Mouse (Mus musculus): Measurements from ENCODE around the gene Ubash3b. TPM values are rescaled to one million over a fixed set of nuclear protein-coding genes. Genes with fewer than 3 reads are reported as not detected.

Gene Ubash3b
- total RNA-seq, 1 experiment = 2.8 TPM

DNA sequence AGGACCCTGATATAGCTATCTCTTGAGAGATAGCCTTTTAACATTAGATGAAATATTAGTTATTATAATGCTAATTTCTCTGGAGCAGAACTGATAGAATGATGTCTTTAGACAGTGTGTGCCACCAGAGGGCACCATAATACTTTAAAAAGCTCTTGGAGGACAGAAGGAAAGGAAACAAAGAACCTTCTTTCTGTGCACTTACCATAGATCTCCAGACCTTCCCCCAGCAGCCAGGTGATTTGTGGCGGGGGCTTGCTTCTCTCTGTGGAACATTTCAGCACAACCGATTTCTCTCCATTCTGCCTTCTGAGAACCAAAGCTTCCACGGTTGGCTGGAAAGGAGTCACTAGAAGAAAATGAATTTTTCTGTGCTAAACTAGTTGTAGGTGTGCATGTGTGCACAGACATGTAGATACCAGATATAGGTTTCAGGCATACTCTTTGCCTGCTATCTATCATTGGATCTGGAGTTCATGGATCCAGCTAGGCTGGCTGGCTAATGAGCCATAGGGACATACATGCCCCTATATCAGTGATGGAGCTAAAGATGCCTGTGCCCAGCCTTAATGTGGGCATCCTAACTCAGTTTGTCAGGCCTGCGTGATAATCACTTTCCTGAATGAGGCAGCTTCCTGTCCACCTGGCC is 171.4 kb downstream of the Ubash3b start:
- Histone ChIP-seq H3K27ac (ENCODE audit: insufficient read depth, low read depth, low read length, poor library complexity, severe bottlenecking) (no peak overlapping the region), H3K9ac (ENCODE audit: insufficient read depth, low read depth, low read length, poor library complexity, severe bottlenecking) (no peak overlapping the region), H3K4me1 (ENCODE audit: control insufficient read depth in 2 of 2, insufficient read depth in 2 of 2, low read length in 2 of 2, poor library complexity in 1 of 2) (no peaks in the 10 kb centered on the region), H3K4me3 (ENCODE audit: insufficient read depth in 1 of 2, low read depth in 1 of 2, low read length in 2 of 2, poor library complexity in 1 of 2, severe bottlenecking in 1 of 2) (no peak overlapping the region), H3K36me3 (ENCODE audit: control insufficient read depth, insufficient read depth, low read length, poor library complexity, severe bottlenecking) (no peaks in the 10 kb centered on the region), H3K9me3 (ENCODE audit: control insufficient read depth, insufficient read depth, low read depth, low read length) (no peaks in the 10 kb centered on the region)
- DNase-seq (ENCODE audit: low read depth, low spot score) = peak; percentile 22
- TF ChIP-seq ZC3H11A (IDR thresholded peaks at IDR 0.05; ENCODE audit: borderline replicate concordance, low read depth, low read length) (peak; percentile 66; the same call in 1 of the 2 replicates), ZNF384 (IDR thresholded peaks at IDR 0.05; ENCODE audit: low read depth, low read length) (no peak), HCFC1 (IDR thresholded peaks at IDR 0.05; ENCODE audit: borderline replicate concordance, insufficient read depth, low read length) (no peak), CHD2 (IDR thresholded peaks at IDR 0.05; ENCODE audit: low read depth, low read length) (no peak)
- in situ Hi-C loops (cut with MboI; ENCODE audit: low sequenced_read_pairs in 2 of 2, unreplicated experiment in 2 of 2) = loop anchor here (5.0 to 25.0 kb wide), 2 partner anchors 153 to 197 kb away; no protein-coding TSS in a partner anchor

DNA sequence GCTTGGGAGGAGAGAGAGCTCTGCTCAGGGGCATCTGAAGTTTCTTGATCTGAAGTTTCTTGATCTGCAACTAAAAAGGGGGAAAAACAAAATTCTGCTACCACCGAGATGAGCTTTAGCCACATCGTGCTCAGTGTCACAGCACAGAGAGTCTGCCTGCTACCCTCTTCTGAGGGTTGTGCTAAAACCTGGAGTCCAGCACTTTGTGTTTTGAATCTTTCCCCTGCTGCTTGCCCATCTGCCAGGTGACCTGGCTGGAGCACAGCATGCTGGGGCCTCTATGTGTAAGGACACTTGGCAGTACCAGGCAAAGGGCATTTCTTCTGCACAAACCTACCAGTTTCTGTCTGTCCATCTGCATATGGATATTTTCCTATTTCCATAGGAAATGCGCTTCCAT is 177.2 kb downstream of the Ubash3b start:
- in situ Hi-C loops (cut with MboI; ENCODE audit: low sequenced_read_pairs in 2 of 2, unreplicated experiment in 2 of 2) = loop anchor here in 1 of 2 experiments (25.0 kb wide), 1 partner anchor 147 kb away; no protein-coding TSS in a partner anchor
- TF ChIP-seq CHD2 (IDR thresholded peaks at IDR 0.05; ENCODE audit: low read depth, low read length) (no peak), ZNF384 (IDR thresholded peaks at IDR 0.05; ENCODE audit: low read depth, low read length) (no peak), HCFC1 (IDR thresholded peaks at IDR 0.05; ENCODE audit: borderline replicate concordance, insufficient read depth, low read length) (no peak), MAFK (IDR thresholded peaks at IDR 0.05; ENCODE audit: insufficient read depth, low read depth, low read length) (no peak), ZC3H11A (IDR thresholded peaks at IDR 0.05; ENCODE audit: borderline replicate concordance, low read depth, low read length) (no peak)
- Histone ChIP-seq H3K4me1 (ENCODE audit: control insufficient read depth in 2 of 2, insufficient read depth in 2 of 2, low read length in 2 of 2, poor library complexity in 1 of 2) (no peaks in the 10 kb centered on the region), H3K9ac (ENCODE audit: insufficient read depth, low read depth, low read length, poor library complexity, severe bottlenecking) (no peak overlapping the region), H3K36me3 (ENCODE audit: control insufficient read depth, insufficient read depth, low read length, poor library complexity, severe bottlenecking) (no peaks in the 10 kb centered on the region), H3K9me3 (ENCODE audit: control insufficient read depth, insufficient read depth, low read depth, low read length) (no peaks in the 10 kb centered on the region), H3K4me3 (ENCODE audit: insufficient read depth in 1 of 2, low read depth in 1 of 2, low read length in 2 of 2, poor library complexity in 1 of 2, severe bottlenecking in 1 of 2) (no peak overlapping the region), H3K27ac (ENCODE audit: insufficient read depth, low read depth, low read length, poor library complexity, severe bottlenecking) (no peak overlapping the region)
- DNase-seq (ENCODE audit: low read depth, low spot score) = no peak

DNA sequence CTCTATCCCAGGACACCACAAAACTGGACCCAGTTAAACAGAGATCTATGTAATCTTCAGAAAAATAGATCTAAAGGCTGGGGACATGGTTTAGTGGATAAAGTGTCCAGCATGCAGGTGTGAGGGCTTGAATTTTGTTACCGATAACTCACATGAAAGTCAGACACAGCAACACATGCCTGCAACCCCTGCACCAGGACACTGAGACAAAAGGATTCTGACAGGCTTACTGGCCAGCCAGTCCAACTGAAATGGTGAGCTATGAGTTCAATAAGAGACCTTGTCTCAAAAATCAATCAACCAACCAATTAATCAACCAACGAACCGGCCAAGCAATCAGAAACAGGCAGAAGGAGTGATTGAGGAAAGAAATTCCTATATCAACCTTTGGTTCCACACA is 177.7 kb downstream of the Ubash3b start:
- in situ Hi-C loops (cut with MboI; ENCODE audit: low sequenced_read_pairs in 2 of 2, unreplicated experiment in 2 of 2) = loop anchor here in 1 of 2 experiments (25.0 kb wide), 1 partner anchor 146 kb away; no protein-coding TSS in a partner anchor
- Histone ChIP-seq H3K4me3 (ENCODE audit: insufficient read depth in 1 of 2, low read depth in 1 of 2, low read length in 2 of 2, poor library complexity in 1 of 2, severe bottlenecking in 1 of 2) (no peak overlapping the region), H3K9me3 (ENCODE audit: control insufficient read depth, insufficient read depth, low read depth, low read length) (no peaks in the 10 kb centered on the region), H3K9ac (ENCODE audit: insufficient read depth, low read depth, low read length, poor library complexity, severe bottlenecking) (no peak overlapping the region), H3K4me1 (ENCODE audit: control insufficient read depth in 2 of 2, insufficient read depth in 2 of 2, low read length in 2 of 2, poor library complexity in 1 of 2) (no peaks in the 10 kb centered on the region), H3K27ac (ENCODE audit: insufficient read depth, low read depth, low read length, poor library complexity, severe bottlenecking) (no peak overlapping the region), H3K36me3 (ENCODE audit: control insufficient read depth, insufficient read depth, low read length, poor library complexity, severe bottlenecking) (no peaks in the 10 kb centered on the region)
- TF ChIP-seq ZNF384 (IDR thresholded peaks at IDR 0.05; ENCODE audit: low read depth, low read length) (no peak), MAFK (IDR thresholded peaks at IDR 0.05; ENCODE audit: insufficient read depth, low read depth, low read length) (no peak), CHD2 (IDR thresholded peaks at IDR 0.05; ENCODE audit: low read depth, low read length) (no peak), ZC3H11A (IDR thresholded peaks at IDR 0.05; ENCODE audit: borderline replicate concordance, low read depth, low read length) (no peak), HCFC1 (IDR thresholded peaks at IDR 0.05; ENCODE audit: borderline replicate concordance, insufficient read depth, low read length) (no peak)
- no peak for DNase-seq (ENCODE audit: low read depth, low spot score)

DNA sequence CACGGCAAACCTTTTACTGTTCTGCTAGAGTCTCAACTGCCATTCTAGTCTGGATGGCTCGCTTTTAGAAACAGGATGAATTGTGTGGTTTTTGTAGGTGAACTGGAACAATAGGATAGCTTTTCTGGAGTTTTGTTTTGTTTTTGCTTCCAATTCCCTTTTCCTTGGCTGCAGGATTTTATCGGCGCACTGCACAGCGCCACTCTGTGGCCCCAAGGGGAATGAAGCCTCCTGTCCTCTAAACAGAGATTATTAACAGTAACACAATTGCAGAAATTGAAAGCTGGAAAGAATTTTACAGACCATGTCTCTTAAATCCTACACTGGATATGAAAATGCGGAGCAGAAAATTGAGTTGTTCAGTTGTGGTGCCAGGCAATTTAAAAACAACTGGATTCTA is 179.0 kb downstream of the Ubash3b start:
- H3K27ac ChIP-seq (ENCODE audit: insufficient read depth, low read depth, low read length, poor library complexity, severe bottlenecking) = no peak overlapping the region
- no peak for DNase-seq (ENCODE audit: low read depth, low spot score)
- in situ Hi-C loops (cut with MboI; ENCODE audit: low sequenced_read_pairs in 2 of 2, unreplicated experiment in 2 of 2) = loop anchor here in 1 of 2 experiments (25.0 kb wide), 1 partner anchor 145 kb away; no protein-coding TSS in a partner anchor
- no peak overlapping the region for H3K9ac ChIP-seq (ENCODE audit: insufficient read depth, low read depth, low read length, poor library complexity, severe bottlenecking)
- H3K36me3 ChIP-seq (ENCODE audit: control insufficient read depth, insufficient read depth, low read length, poor library complexity, severe bottlenecking) = no peaks in the 10 kb centered on the region
- no peak overlapping the region for H3K4me3 ChIP-seq (ENCODE audit: insufficient read depth in 1 of 2, low read depth in 1 of 2, low read length in 2 of 2, poor library complexity in 1 of 2, severe bottlenecking in 1 of 2)
- TF ChIP-seq CHD2 (IDR thresholded peaks at IDR 0.05; ENCODE audit: low read depth, low read length) (no peak), ZNF384 (IDR thresholded peaks at IDR 0.05; ENCODE audit: low read depth, low read length) (no peak), ZC3H11A (IDR thresholded peaks at IDR 0.05; ENCODE audit: borderline replicate concordance, low read depth, low read length) (peak; percentile 76), MAFK (IDR thresholded peaks at IDR 0.05; ENCODE audit: insufficient read depth, low read depth, low read length) (no peak), HCFC1 (IDR thresholded peaks at IDR 0.05; ENCODE audit: borderline replicate concordance, insufficient read depth, low read length) (no peak)
- H3K9me3 ChIP-seq (ENCODE audit: control insufficient read depth, insufficient read depth, low read depth, low read length) = no peaks in the 10 kb centered on the region
- H3K4me1 ChIP-seq (ENCODE audit: control insufficient read depth in 2 of 2, insufficient read depth in 2 of 2, low read length in 2 of 2, poor library complexity in 1 of 2) = no peaks in the 10 kb centered on the region
